Mouse (Mus musculus) limb, embryonic 11.5 days (tissue): ENCODE data around the gene Sh3d19. TPM values are rescaled to one million over a fixed set of nuclear protein-coding genes. Genes with fewer than 3 reads are reported as not detected.

Experiments
- ATAC-seq: fragments of 200-750 bp; cut with Nextera tagmentation; 2 replicates; pipeline ENCODE4 v1.8.0; 2017; ENCODE audit warnings: low read depth; ENCODE audit not compliant: insufficient number of reproducible peaks, low FRiP score, low TSS enrichment
- DNase-seq: peaks from one replicate; pipeline ENCODE4 v3.0.0-alpha.2; 2015; ENCODE audit warnings: low spot score
- H3K27ac ChIP-seq: fragments of 300-500 bp; sonication (generic); replicated peaks from 2 replicates; pipeline ENCODE4 v1.5.1; 2014; ENCODE audit warnings: low read depth, mild to moderate bottlenecking, low read length
- H3K27me3 ChIP-seq: fragments of 300-500 bp; sonication (generic); 2 replicates; pipeline ENCODE4 v1.6.1; 2014; ENCODE audit warnings: mild to moderate bottlenecking, low read length, mixed read lengths; ENCODE audit not compliant: control insufficient read depth, insufficient read depth
- H3K36me3 ChIP-seq: fragments of 300-500 bp; sonication (generic); 2 replicates; pipeline ENCODE4 v1.6.1; 2014; ENCODE audit warnings: mild to moderate bottlenecking, low read length, moderate library complexity, mixed read lengths; ENCODE audit not compliant: control insufficient read depth, insufficient read depth
- H3K4me1 ChIP-seq: fragments of 300-500 bp; sonication (generic); 2 replicates; pipeline ENCODE4 v1.6.1; 2014; ENCODE audit warnings: low read length, mixed read lengths; ENCODE audit not compliant: control insufficient read depth, insufficient read depth
- H3K4me2 ChIP-seq: fragments of 300-500 bp; sonication (generic); 2 replicates; pipeline ENCODE4 v1.6.1; 2014; ENCODE audit warnings: low read depth, mild to moderate bottlenecking, moderate library complexity; ENCODE audit not compliant: severe bottlenecking
- H3K4me3 ChIP-seq: fragments of 300-500 bp; sonication (generic); 2 replicates; pipeline ENCODE4 v1.5.1; 2014; ENCODE audit warnings: low read depth, low read length
- H3K9ac ChIP-seq: fragments of 300-500 bp; sonication (generic); 2 replicates; pipeline ENCODE4 v1.6.1; 2014; ENCODE audit warnings: mild to moderate bottlenecking, low read length
- H3K9me3 ChIP-seq: fragments of 300-500 bp; sonication (generic); 2 replicates; pipeline ENCODE4 v1.6.1; 2016; ENCODE audit warnings: low read length; ENCODE audit not compliant: control insufficient read depth
- WGBS: fragments of 180-500 bp; shearing (Covaris S2); extraction: QIAGEN DNeasy Blood & Tissue Kit; methylation state at CpG from one replicate; pipeline ENCODE4 v1.1.7; 2014; 5-methylcytosine and 5-hydroxymethylcytosine counted together
- polyA plus RNA-seq: library from polyadenylated mRNA; unstranded; fragments of >200 nt; fragmentation: Nextera tagmentation; extraction: Ambion mirVana; gene quantifications from 2 replicates; pipeline ENCODE4 v1.2.1, GENCODE M21; 2014

The Sh3d19 gene
- polyA plus RNA-seq, 1 experiment from 2014 or later: 19.4 TPM

- Histone ChIP-seq H3K4me2 (no peak overlapping the region), H3K9me3 (peaks cover 2% of the 10 kb centered on the region; the same call in 1 of the 2 replicates), H3K4me1 (peaks cover 6% of the 10 kb centered on the region; the same call in 1 of the 2 replicates), H3K27me3 (no peaks in the 10 kb centered on the region), H3K9ac (no peak overlapping the region), H3K4me3 (no peak overlapping the region), H3K36me3 (no peaks in the 10 kb centered on the region), H3K27ac (no peak overlapping the region)
- no peak for ATAC-seq
- DNase-seq: no peak
- WGBS: 68% methylated on average over 14 of the region's 14 CpGs
Measured at GRCm38 (mm10) chr3:86040286-86041201, 69.6 kb downstream of the Sh3d19 start.

GRCm38 (mm10) chr3:86047686-86048408, 76.9 kb downstream of the Sh3d19 start:
- no peak overlapping the region for H3K27ac ChIP-seq
- WGBS: 94% methylated on average over 9 of the region's 9 CpGs
- peaks cover under 1% of the 10 kb centered on the region for H3K4me1 ChIP-seq
- peaks cover 2% of the 10 kb centered on the region; the same call in 1 of the 2 replicates for H3K9me3 ChIP-seq
- no peak overlapping the region for H3K9ac ChIP-seq
- no peak overlapping the region for H3K4me2 ChIP-seq
- no peak for ATAC-seq
- H3K36me3 ChIP-seq: no peaks in the 10 kb centered on the region
- H3K4me3 ChIP-seq: no peak overlapping the region
- no peak for DNase-seq
- H3K27me3 ChIP-seq: no peaks in the 10 kb centered on the region

- Histone ChIP-seq H3K9ac (no peak overlapping the region), H3K36me3 (no peaks in the 10 kb centered on the region), H3K4me1 (peaks cover 4% of the 10 kb centered on the region), H3K9me3 (no peaks in the 10 kb centered on the region), H3K4me2 (no peak overlapping the region), H3K27ac (no peak overlapping the region), H3K27me3 (no peaks in the 10 kb centered on the region), H3K4me3 (no peak overlapping the region)
- WGBS: 69% methylated on average over 2 of the region's 2 CpGs
- ATAC-seq (no peak), DNase-seq (no peak)
Measured at GRCm38 (mm10) chr3:86049041-86049440, 78.1 kb downstream of the Sh3d19 start.

GRCm38 (mm10) chr3:86056678-86057077, 85.8 kb downstream of the Sh3d19 start:
- H3K9me3 ChIP-seq: no peaks in the 10 kb centered on the region
- no peak overlapping the region for H3K4me3 ChIP-seq
- DNase-seq: no peak
- no peaks in the 10 kb centered on the region for H3K36me3 ChIP-seq
- H3K27ac ChIP-seq: no peak overlapping the region
- WGBS: 63% methylated on average over 4 of the region's 4 CpGs
- no peak overlapping the region for H3K4me2 ChIP-seq
- ATAC-seq: no peak
- no peaks in the 10 kb centered on the region for H3K27me3 ChIP-seq
- no peak overlapping the region for H3K9ac ChIP-seq
- peaks cover 9% of the 10 kb centered on the region for H3K4me1 ChIP-seq

DNA sequence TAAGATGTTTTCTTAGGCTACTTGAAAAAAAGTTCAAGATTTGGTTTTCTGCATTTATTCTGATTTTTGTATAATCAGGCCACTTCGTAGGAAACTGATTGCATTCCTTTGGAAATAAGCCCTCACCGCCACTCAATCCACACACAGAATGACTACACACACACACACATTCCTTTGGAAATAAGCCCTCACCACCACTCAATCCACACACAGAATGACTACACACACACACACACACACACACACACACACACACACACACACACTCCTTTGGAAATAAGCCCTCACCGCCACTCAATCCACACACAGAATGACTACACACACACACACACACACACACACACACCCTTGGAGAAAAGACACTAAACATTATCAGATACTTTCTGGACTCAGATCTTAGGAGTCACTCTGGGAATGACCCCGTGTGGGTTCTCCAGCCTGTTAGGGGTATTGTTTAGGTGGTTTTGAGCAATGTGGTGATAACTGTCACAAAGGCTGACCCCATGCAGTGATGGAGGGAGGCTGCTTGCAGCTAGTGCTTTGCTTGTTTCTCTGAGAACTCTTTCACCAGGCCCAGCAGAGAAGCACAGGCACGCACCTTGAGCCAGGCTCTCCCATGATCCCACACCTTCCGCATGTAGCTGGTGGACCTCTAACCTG, 86.7 kb downstream of the Sh3d19 start:
- Histone ChIP-seq H3K4me2 (no peak overlapping the region), H3K36me3 (no peaks in the 10 kb centered on the region), H3K9ac (no peak overlapping the region), H3K9me3 (no peaks in the 10 kb centered on the region), H3K4me3 (no peak overlapping the region), H3K27me3 (no peaks in the 10 kb centered on the region), H3K27ac (no peak overlapping the region), H3K4me1 (peaks cover 9% of the 10 kb centered on the region)
- ATAC-seq (no peak), DNase-seq (no peak)
- 77% methylated on average over 6 of the region's 6 CpGs for WGBS

GRCm38 (mm10) chr3:86069646-86070250, 98.8 kb downstream of the Sh3d19 start:
- no peaks in the 10 kb centered on the region for H3K9me3 ChIP-seq
- WGBS: 87% methylated on average over 11 of the region's 11 CpGs
- no peak overlapping the region for H3K4me2 ChIP-seq
- no peaks in the 10 kb centered on the region for H3K4me1 ChIP-seq
- DNase-seq (no peak), ATAC-seq (no peak)
- H3K36me3 ChIP-seq: no peaks in the 10 kb centered on the region
- no peak overlapping the region for H3K27ac ChIP-seq
- H3K9ac ChIP-seq: no peak overlapping the region
- no peak overlapping the region for H3K4me3 ChIP-seq
- H3K27me3 ChIP-seq: no peaks in the 10 kb centered on the region

GRCm38 (mm10) chr3:86070799-86071198, 99.9 kb downstream of the Sh3d19 start:
- Histone ChIP-seq H3K36me3 (no peaks in the 10 kb centered on the region), H3K4me2 (no peak overlapping the region), H3K27ac (no peak overlapping the region), H3K27me3 (no peaks in the 10 kb centered on the region), H3K9me3 (no peaks in the 10 kb centered on the region), H3K4me3 (no peak overlapping the region), H3K9ac (no peak overlapping the region), H3K4me1 (no peaks in the 10 kb centered on the region)
- DNase-seq: no peak
- no peak for ATAC-seq
- 93% methylated on average over 7 of the region's 7 CpGs for WGBS

DNA sequence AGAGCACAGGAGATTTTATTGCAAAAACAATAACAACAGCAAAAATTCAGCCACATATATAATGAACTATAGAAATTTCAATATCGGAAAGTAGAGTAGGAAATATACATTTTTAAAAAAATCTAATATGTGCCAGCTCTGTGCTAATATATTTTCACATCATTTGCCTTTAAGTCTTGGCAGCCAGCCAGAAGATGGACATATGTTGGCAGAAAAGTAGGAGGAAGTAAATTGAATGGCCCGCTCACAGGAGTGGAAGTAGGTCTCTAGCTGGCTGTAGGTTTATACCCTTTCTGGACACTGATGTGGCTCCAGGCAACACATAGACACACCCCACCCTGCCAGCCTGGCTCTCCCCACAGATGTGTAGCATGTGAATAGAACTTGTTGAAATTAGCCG, 101.2 kb downstream of the Sh3d19 start:
- Histone ChIP-seq H3K4me2 (no peak overlapping the region), H3K27me3 (no peaks in the 10 kb centered on the region), H3K4me3 (no peak overlapping the region), H3K9ac (no peak overlapping the region), H3K36me3 (no peaks in the 10 kb centered on the region), H3K4me1 (no peaks in the 10 kb centered on the region), H3K9me3 (no peaks in the 10 kb centered on the region), H3K27ac (no peak overlapping the region)
- no peak for DNase-seq
- 89% methylated on average over 3 of the region's 3 CpGs for WGBS
- no peak for ATAC-seq
